Mouse (Mus musculus) cerebellum, adult (tissue): ENCODE measurements around the gene Tnni1.

Source experiments
- ATAC-seq: cut with Nextera tagmentation; 2 replicates; pipeline ENCODE4 v1.9.2; 2017; ENCODE audit warnings: mild to moderate bottlenecking, moderate library complexity, mixed read lengths; ENCODE audit not compliant: insufficient number of reproducible peaks, low FRiP score, low TSS enrichment

The Tnni1 gene

GRCm38 (mm10) chr1:135839065-135839464, 59.8 kb downstream of the Tnni1 start:
- no peak for ATAC-seq

DNA sequence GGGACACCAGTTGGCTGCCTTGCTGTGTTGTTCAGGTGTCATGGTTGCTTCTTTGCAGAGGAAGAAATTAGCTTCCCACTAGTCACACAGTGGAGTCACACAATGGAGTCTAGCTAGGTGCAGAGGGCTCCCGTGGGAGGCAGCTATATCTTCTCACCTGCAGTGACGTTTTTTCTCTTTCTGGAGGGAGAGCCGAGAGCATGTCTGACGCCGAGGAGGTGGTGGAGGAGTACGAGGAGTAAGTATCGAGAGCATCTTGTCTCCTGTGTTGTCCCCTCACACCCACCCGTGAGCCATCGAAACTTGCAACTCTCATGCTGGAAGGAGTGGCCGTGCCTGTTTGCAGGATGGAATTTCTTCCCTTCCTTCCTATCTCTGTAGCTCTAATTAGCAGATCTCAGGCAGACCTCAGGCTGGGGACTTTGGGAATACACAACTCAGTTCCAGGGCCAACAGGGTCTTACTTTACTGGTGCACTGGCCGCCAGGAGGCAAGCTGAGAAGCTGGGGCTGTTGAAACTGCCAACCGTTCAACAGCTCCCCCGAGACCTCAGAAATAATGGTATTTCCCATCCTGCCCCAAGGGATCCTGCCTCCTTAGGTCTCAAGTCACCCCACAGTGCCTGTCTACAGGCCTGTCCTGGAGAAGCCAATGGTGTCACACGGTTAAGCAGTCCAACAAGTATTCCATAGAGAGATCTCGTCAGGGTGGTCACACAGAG, 61.6 kb downstream of the Tnni1 start:
- no peak for ATAC-seq

GRCm38 (mm10) chr1:135843519-135844262, 64.5 kb downstream of the Tnni1 start:
- no peak for ATAC-seq

- no peak for ATAC-seq
Observed at GRCm38 (mm10) chr1:135844481-135844880, 65.2 kb downstream of the Tnni1 start.

DNA sequence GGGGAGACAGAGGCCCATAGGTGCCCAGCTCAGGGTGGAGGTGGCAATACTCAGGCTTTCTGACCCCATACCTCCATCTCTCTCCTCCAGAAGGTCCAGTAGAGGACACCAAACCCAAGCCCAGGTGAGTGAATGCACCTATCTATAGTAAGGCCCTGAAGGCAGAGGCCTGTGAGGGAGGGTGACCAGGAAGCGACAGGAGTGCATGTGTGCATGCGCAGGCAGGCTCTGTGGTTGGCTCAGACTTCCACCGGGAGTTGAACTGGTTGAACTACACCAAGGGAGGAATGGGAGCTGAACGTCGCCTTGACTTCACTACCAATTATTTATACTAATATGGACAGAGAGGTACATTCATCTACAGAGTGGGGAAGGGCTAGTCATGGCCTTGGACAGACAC, 67.4 kb downstream of the Tnni1 start:
- no peak for ATAC-seq

DNA sequence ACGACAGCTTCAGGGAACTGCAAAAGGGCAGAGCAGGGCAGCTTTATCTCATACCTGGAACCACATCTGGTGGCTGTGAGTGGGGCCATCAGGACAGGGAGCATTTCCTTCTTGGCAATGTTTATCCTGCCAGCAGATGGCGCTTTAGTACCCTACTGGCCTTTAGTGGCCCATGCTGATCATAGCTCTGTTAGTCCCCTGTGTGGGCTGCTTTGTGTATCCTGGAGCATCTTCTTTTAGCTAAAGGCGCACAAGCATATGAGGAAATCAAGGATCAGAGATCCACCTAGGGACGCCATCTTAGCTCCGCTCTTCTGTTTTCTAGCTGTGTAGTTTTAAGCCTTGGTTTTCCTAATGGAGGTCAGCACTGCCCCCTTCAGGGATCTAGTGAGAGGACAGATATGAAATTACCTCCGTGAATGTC, 67.9 kb downstream of the Tnni1 start:
- no peak for ATAC-seq

- no peak for ATAC-seq
Observed at GRCm38 (mm10) chr1:135847611-135848351, 68.5 kb downstream of the Tnni1 start.

GRCm38 (mm10) chr1:135850722-135851512, 71.7 kb downstream of the Tnni1 start:
- no peak for ATAC-seq

DNA sequence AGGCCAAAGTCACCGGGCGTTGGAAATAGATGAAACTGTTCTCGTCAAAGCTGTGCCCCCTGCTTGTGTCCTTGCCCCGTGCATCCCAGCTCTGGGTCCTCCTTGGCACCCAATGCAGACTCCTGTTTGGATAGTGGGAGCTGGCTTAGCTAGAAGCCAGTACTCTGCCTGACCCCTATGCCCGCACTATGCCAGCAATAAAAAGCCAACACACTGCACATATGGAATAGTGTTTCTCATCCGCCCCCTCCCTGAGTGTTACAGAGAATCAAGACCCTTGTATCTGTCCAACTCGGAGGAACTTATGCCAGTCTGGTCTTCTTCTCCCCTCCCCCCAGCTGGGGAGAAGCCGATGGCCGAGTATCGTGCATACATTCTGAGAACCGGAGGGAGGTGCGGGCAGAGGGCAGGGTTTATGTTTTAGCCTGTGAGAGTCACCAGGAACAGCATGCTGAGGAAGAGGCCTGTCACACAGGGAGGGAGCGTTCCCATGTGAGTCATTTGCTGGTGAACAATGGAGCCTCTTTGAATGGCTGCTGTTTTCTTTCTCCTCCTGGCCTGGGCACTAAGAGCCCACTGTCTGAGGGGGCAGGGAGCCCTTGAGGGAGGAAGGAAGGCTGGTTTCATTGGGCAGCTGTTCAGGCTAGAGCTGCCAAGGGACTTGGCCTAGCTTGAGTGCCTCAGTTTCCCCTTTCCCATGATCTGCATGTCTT, 73.0 kb downstream of the Tnni1 start:
- no peak for ATAC-seq

- no peak for ATAC-seq
Observed at GRCm38 (mm10) chr1:135853200-135853599, 74.0 kb downstream of the Tnni1 start.

GRCm38 (mm10) chr1:135854591-135855343, 75.5 kb downstream of the Tnni1 start:
- ATAC-seq = no peak

DNA sequence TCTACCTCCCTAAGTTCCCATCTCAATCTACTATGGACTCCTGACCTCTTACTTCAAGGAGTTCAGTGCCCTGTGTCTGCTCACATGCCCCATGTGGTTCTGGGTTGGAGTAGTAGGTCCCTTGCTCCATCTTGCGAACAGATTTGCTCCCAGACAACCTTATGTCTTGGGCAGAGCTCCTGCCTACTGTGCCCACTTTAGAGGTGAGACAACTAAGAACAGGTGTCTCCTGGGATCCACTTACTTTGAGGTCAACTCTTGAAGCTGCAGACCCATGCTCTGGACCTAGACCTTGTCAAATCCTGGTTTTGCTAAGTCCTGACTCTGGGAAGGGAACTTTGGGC, 76.1 kb downstream of the Tnni1 start:
- ATAC-seq = no peak

DNA sequence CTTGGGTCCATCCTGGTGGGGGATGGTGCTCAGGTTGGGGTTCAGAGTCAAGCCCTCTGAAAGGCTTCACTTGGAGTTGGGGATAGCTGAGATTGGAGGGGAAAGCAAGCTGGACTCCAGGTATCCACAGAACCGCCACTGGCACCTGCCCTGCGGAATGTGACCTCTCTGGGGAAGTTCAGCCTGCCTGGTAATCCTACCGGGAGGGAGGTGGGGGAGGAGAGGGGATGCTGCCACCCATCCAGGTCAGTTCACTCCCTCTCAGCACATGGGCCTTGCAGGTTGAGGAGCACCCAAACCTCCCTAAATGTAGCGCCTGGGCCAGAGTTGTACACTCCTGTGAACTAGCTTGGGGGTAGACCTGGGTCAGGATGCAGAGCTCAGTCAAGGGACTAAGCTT, 76.8 kb downstream of the Tnni1 start:
- ATAC-seq = no peak

DNA sequence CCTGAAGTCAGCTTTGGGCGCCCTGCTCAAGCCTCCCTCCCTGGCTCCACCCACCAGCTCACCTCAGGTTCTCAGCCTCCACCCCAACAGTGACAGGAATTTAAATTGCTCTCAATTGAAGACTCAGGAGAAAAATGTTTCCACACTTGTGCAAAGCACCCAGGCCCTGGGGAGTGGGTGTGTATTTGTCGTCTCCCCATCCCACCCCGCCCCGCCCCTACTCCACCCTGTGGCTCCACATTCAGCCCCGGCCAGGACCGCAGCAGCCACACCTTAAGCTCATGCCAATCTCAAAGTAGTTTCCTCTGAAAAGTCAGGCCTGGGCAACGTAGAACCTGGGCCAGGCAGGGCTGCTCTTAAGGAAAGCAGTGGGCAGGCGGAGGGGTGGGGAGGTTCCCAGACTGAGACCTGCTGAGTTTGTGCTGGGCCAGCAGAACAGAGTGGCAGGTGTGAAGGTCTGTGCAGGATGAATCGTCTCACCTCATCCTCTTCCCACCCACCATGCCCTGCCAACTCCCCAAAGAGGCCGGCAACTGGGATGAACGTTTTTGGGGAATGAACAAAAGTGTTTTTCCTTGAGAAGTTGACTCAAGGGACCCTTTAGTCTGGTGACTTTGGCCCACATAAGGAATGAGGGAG, 78.0 kb downstream of the Tnni1 start:
- ATAC-seq = no peak

DNA sequence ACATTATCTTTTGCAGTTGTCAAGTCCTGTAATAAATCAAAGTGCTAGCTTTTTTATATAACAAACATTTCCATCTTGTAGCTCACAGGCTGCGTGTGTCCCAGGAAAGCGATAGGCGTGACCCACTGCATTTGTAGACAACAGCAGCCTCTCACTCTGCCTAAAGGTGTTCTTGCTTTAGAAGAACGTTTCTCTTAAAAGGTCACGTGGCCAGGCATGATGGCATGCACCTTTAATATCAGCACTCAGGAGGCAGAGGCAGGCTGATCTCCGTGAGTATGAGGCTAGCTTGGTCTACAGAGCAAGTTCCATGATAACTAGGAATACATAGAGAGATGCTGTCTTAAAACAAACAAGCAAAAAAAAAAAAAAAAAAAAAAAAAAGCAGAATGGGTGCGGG, 79.3 kb downstream of the Tnni1 start:
- ATAC-seq = no peak
